Mouse (Mus musculus): ENCODE data around the gene St8sia1. TPM values are rescaled to one million over a fixed set of nuclear protein-coding genes. Genes with fewer than 3 reads are reported as not detected.

Gene St8sia1
- 0.06 and 0.10 TPM in 2 replicates for polyA plus RNA-seq (2012; rRNA removed)

DNA sequence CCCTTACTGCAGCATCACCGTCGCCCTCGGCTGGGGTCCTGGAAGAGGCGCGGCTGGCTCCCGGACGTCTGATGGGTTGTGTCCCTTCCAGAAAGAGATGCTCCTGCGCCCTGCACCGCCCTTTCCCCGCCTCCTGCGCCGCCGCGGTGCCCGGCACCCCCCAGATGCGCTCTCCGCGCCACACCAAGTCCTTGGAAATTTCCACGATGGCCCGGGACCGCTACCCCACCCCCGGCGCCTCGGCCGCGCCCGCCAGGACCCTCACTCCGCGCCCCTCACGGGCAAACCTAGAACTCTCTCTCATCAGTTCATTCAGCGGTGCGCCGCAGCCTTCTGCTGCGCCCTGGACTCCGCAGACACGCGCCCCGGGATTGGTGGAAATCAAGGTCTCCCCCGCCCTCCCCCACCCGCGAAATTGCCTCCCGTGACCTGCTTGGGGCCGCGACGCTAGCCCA lies at the start of gene St8sia1:
TSS of gene St8sia1 (minus strand) at position 377 of the 455 bp plus-strand sequence.

GRCm38 (mm10) chr6:142804402-142804801 lies 159.8 kb downstream of the St8sia1 start, which contains the start of gene Sult6b2:
TSS of gene Sult6b2 (minus strand) at chr6:142804502.

Other genes with a start within 250 kb of the St8sia1 start
- 79.0 and 91.8 TPM in 2 replicates for gene Cmas, start 207.8 kb downstream of the St8sia1 start, polyA plus RNA-seq (2012; rRNA removed)
- gene Sult6b2, start 159.9 kb downstream of the St8sia1 start, polyA plus RNA-seq (2012; rRNA removed) = not detected in 2 replicates
- 14.2 and 17.1 TPM in 2 replicates for gene C2cd5, start 135.7 kb upstream of the St8sia1 start, polyA plus RNA-seq (2012; rRNA removed)
- 12.2 and 14.9 TPM in 2 replicates for gene Etnk1, start 202.8 kb upstream of the St8sia1 start, polyA plus RNA-seq (2012; rRNA removed)